Mouse (Mus musculus) T-helper 17 cell (primary cell): ENCODE data around the gene Eif2s2.
"Not testable (repeated sequence)": the region's sequence is repeated elsewhere in the genome, so short reads cannot be mapped to it uniquely, and the experiment has no call there.

Experiments used
- in situ Hi-C, 2 experiments: fragments of 300-600 bp; cut with MboI, MseI; formaldehyde crosslinking; loops; 1 replicate in 1 of 2; 2 replicates in 1 of 2; pipeline ENCODE4 v1.15.1; 2025; ENCODE audit warnings: high pct_unique_total_duplicates in 2 of 2

Gene Eif2s2

DNA sequence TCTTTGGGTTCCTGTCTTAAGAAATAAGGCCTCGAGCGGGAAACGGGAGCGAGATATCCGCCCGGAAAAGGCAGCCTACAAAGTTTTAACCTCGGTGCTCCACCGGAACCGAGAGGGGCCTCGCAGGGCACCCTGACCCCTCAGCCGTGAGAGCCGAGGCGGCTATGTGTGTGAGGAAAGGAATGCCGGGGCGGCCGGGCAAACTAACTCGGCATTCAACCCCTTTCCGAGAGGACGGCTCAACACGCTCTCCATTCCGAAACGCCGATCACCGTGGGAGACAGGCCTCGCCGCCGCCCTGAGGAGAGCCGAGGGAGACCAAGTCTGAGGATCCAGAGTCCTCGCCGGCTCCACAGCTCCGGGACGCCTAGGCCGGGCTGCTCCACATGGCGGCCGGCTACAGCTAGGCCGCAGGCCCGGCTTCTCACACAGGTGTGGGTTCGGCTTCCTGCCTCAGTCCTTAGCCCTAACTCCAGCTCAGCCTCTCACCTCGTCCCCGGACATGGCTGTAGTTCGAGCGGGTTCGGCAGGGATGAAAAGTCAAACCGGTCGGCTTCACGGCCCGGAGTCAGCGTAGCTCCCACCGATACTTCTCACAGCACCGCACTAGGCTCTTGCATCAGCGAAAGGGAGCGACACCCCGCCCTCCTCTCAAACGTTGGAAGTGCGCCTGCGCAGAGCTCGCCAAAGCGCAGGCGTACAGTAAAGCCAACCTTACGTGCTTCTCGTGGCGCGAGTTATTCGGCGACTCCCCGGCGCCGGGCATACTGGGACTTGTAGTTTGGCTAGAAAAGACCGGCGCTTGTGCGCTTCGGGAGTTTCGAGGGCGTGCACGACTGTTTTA lies at the start of gene Eif2s2:
Gene Eif2s2 (minus strand): TSS at position 735 of the 844 bp plus-strand sequence.
- in situ Hi-C loops = no loop called here

DNA sequence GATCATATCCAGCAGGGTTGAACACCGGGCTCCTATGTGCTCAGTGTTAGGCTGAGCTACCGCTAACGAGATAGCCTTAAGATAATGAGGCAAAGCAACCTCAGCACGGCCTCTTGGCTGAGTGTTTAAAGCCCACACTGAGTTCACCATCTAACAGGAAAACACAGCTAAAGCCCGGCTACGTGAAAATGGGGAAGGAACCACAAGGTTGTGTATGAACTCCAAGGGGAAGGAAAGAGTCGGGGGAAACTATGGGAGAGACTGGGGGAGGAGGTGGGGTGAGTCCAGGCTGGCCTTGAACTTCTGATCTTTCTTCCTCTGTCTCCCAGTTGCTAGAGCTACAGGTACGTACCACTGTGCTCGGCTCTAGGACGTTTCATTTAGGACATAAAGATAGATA lies 49.2 kb upstream of the Eif2s2 start:
- in situ Hi-C loops = no loop called here

DNA sequence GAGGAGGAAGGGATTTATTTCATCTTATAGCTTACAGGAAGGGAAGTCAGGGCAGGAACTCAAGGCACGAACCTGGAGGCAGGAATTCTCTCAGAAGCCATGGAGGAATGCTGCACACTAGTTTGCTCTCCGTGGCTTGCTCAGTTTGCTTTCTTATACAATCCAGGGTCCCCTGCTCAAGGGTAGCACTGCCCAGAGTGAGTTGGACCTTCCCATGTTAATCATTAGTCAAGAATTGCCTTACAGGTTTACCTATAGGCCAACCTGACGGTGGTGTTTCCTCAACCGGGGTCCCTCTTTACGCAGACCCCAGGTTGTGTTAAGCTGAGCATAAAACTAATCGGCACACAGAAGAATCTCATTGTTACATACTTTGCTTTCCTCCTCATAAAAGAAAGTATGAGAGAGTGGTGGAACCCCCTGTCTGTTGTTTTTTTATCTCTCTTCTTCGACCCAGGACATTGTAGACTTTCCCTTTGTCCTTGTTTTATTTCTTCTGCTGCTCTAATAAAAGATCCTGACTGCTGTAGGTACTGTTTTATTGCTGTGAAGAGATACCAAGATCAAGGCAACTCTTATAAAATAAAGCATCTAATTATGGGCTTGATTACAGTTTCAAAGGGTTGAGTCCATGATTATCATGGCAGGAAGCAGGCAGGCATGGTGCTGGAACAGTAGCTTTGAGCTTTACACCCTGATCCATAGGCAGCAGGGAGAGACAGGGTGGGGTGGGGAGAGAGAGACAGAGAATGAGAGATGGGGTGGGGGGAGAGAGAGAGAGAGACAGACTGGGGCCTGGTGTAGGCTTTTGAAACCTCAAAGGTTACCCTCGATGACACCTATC lies 45.0 kb upstream of the Eif2s2 start:
- in situ Hi-C loops = no loop called here

DNA sequence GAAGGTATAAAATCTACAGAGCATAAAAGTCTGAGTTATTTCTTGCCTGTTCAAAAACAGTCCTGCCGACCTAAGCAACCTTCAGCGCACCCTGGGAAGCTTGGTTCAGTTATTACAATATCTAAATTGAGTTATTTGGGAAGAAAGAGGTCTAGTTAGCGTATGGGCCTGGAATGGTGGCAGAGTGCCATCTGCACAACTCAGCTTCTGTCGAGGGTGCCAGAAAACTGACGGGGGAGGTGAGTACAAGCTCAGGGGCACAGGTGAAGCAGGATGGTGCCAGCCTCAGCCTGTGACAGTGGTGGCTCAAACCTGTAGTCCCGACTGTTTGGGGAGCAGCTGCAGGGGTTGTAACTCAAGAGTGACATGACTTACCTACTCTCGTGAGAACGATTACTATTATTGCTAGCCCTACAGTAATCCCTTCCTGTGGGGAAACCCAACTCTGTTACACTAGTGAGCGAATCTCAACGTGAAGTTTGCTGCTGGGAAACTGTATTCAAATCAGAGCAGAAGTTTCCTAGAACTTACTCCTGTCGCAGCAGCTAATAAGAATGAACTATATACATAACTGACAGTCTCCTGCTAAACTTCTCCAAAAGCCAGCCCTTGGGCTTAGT lies 43.9 kb upstream of the Eif2s2 start:
- in situ Hi-C loops = no loop called here

DNA sequence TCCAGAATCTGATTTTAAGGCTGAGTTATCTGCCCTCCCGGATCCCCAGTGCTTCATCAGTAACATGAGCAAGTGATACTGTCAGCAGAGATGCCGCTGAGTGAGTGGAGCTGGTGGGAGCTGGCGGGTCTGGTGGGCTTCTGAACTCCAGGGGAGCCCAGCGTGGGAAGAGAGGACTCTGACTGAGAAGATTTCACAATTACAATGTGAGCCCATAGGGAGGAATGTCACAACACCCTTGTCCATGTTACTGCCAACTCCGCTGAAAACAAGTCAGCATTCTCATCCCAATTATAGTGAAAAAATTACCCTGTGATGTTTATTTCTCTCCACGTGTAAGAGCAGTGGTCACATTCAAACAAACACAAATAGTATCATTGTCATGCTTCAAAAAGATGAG lies 43.4 kb upstream of the Eif2s2 start:
- in situ Hi-C loops = no loop called here

DNA sequence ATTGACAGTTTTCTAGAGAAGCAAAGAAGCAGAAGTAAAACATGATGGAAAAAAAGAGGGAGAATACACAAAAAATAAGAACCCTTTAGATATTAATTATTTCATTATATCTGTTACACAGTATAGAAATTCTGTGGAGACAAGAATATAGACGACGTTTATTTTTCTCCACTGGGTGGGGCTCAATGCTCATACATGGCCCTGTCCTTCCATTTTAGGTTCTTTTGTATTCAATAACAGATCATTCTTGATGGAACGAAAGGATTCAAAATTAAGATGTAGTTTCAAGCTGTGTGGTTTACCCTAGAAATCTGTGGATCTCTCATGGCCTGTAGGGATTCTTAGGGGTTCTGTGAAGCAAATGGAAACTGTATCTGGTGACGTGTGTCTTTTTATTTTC lies 41.1 kb upstream of the Eif2s2 start:
- in situ Hi-C loops = no loop called here

DNA sequence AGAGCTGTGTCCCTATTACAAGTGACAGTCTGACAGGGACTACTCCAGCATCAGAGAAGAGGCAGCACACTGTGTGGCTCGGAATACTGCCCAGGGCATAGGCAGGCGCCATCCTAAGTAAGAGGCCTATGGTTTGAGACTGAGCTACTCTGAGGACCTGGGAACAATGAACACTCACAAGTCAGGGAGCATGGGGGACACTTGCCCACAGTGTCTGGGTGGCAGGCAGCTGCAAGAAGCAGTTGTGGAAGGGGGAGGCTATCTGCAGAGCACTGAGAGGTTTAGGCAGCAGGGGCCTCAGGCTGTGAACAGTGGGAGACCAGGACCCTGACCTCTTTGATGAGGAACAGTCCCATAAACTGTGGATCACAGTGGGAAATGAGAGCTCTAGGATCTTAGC lies 35.6 kb upstream of the Eif2s2 start:
- in situ Hi-C loops = no loop called here

DNA sequence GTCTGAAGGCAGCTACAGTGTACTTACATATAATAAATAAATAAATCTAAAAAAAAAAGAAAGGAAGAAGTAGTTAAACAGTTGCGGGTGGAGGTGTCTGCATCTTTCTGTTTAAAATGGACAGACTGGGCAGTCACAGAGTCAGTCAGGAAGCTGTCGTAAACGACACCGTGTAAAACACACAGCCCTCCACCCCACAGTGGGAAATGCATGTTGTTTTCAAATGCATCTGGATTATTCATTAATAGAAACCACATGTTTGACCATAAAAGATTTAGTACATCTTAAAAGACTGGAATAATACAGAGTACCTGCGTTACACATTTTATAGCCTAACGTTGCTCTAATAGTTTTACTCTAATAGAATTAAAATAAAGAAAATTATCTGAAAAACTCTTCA lies 34.1 kb upstream of the Eif2s2 start:
- in situ Hi-C loops = no loop called here

DNA sequence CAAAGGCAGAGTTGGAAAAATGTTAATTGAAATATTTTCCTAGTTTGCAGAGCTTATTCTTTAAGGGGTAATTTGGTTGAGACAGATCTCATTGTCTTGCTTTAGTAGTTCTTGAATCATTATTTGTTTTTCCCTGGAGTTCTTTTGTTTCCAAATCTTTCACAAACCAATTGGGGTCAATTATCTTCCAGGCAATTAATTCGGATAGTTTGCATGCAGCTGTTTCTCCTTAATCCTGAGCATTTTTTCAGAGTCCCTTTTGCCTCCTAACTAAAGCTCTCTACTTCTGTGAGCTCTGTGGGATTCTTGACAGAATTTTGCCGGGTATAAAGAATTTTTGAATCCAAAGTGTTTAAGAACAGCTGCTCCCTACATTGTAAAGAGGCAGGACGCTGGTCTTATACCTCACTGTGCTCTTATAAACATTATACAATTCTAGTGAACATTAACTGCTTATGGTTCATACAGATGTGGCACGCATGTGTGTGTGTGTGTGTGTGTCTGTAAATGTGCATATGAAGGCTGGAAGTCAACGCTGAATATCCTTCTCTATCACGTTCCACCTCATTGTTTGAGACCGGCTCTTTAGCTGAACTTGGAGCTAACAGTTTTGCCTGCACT lies 32.8 kb upstream of the Eif2s2 start:
- in situ Hi-C loops = no loop called here

DNA sequence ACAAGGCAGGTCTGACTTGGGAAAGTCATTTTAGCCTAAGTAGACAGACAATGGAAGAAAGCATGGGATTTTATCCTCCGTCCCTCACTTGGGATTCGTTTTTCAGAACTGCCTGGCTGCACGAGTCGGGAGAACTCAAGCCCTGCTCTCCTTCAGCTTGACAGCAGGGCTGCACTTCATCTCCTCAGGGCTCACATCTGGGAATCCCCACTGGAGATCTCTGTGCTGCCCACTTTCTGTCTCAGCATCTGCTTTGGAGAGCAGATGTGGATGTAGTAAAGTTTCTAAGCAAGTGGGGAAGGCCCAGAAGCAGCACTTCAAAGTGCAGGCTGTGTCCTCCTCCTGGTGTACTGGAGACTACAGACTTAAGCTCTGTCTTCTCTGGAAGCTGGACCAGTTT lies 29.4 kb upstream of the Eif2s2 start:
- in situ Hi-C loops = loop anchor here in 1 of 2 experiments (5.0 kb wide), 1 partner anchor 45 kb away; no protein-coding TSS in a partner anchor

DNA sequence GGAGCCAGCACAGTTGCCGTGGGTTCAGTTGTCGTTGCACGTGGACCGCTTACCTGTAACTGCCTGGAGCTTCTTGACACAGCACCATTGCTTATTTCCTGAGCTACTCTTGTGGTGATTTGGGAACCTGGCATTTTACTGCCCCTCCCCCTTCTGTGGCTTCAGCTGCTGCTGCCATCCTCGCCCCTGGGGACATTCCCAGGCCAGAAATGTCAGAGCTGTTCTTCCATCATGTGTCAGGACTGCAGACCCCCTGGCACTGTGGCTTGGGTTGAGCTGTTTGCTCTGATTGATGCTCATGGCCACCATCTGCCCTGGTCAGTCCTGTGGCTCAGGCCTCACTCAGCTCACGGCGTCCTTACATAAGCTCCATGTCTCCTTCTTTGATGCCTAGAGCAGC lies 28.2 kb upstream of the Eif2s2 start:
- in situ Hi-C loops = loop anchor here in 1 of 2 experiments (5.0 kb wide), 1 partner anchor 46 kb away; no protein-coding TSS in a partner anchor

DNA sequence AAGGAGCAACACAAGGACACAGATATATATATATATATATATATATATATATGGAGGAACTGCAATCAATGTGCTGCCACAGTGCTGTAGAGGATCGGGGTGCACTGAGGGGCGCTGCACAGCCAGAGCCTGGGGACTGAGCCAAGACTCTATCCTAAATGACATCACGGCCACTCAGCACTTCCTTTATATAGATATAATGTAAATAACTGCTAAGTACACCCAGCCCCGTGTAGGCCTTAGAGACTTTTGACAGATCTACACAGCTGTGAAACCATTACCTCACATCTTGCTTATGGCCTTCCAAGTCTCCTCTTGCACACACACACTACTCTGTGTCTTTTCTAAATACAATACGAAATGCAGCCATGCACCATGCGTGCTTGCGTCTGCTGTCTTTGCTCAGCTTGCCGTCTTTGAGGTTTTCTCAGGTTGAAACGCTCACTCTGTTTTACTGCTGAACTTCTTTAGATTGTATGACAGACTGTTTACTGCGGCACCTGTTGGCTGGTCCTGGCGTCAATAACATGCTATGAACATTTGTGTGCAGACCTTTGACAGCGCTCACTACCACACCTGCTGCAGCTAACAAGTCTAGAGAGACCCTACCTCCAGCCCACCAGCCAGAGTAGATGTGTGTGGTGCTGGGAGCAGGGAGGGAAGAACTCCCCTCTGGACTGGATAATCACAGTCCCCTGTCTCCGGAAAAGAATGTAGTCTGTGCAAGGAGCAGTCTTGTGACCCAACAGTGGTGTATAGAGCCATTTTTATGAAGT lies 25.3 kb upstream of the Eif2s2 start:
- in situ Hi-C loops = no loop called here

DNA sequence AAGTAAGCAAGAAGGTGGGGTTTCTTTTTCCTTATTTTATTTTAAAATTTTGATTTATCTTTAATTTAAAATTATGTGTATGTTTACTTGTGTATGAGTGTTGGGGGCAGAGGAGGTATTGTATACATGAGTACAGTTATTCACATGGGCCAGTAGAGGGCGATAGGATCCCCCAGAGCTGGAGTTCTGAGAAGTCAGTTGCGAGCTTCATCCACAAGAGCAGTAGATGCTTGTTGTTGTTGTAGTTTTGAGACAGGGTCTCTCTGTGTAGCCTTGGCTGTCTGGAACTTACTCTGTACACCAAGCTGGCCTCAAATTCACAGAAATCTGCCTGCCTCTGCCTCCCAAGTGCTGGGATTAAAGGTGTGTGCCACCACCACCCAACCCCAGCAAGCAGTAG lies 23.8 kb upstream of the Eif2s2 start:
- in situ Hi-C loops = no loop called here

DNA sequence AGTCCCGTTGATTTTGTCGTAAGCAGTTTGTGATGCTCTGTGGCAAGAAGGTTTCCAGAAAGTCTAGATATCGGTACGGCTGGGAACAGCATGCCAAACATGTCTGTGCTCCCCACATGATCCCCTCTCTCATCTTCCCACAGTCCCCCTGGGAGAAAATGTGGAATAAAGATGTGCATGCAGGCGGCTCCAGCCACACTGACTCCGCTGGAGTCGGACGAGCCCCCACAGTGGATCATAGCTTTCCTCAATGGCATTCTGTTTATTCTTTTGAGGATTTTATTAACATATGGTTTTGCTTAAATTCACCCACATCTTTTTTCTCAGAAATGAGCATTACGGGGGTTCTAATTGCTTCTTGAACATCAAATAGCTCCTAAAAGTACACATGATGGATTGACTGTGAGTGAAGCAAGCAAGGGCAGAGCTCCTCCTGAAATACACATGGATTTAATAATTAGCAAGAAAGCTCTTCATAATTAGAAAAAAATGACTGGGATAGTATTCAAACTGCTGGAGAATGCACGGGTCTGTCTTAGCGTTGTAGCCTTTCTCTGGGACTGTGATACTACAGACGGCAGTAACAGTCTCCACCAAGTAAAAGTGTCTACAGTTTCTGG lies 23.3 kb upstream of the Eif2s2 start:
- in situ Hi-C loops = no loop called here

DNA sequence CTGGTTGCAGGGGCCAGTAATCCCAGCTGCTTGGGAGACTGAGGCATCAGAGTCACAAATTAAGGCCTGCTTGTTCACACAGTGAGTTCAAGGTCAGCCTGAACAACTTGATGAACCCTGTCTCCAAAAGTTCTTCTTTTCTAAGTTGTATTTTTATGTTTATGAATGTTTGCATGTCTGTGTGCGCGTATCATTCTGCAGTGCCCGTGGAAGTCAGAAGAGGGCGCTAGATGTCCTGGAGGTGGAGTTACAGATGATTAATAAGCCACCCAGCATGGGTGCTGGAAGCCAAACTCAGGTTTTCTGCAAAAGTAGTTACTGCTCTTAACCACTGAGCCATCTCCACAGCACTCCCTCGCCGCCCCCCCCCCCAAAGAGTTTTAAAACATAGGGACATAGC lies 17.1 kb upstream of the Eif2s2 start:
- in situ Hi-C loops = no loop called here

DNA sequence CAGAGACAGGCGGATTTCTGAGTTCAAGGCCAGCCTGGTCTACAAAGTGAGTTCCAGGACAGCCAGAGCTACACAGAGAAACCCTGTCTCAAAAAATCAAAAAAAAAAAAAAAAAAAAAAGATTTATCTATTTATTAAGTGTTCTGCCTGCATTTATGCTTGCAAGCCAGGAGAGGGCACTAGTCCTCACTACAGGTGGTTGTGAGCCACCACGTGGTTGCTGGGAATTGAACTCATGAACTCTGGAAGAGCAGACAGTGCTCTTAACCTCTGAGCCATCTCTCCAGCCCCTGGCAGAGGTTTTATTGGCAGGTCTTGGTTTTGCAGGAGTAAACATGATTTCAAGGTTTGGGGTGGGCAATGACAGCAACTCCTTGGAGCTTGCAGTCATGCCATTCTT lies 15.5 kb upstream of the Eif2s2 start:
- in situ Hi-C loops = not testable (repeated sequence)

DNA sequence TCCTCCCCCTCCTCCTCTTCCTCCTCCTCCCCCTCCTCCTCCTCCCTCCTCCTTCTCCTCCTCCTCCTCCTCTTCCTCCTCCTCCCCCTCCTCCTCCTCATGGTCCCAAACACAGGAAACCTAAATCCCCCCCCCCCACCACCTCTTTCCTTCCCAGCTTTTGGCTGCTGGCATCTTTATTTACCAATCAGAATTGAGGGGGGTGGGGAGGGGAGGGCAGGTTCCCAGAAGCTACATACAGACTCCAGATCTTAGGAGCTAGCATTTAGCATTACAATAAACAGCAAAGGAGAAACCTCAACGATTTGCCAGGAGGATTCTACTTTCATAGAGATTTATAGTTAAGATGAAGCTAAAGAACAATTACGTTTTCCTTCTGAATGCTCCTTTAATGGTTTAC lies 13.1 kb upstream of the Eif2s2 start:
- in situ Hi-C loops = no loop called here

DNA sequence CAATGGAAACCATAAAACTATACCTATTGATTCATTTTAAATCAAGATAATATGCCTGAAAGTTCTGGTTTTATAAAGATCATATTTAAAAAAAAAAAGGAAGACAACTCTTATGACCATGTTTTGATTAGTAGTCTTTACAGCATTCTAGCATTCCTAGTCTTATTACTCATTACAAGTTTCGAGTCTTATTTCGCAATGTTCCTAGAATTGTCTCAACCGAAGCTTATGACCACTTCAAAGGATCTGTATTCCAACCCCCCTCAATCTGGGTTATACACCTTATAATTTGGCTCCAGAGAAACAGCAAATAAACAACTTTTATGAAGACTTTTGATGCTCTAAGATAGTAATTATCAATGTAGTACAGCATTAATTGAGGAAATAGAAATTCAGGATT lies 9.4 kb upstream of the Eif2s2 start:
- in situ Hi-C loops = no loop called here

DNA sequence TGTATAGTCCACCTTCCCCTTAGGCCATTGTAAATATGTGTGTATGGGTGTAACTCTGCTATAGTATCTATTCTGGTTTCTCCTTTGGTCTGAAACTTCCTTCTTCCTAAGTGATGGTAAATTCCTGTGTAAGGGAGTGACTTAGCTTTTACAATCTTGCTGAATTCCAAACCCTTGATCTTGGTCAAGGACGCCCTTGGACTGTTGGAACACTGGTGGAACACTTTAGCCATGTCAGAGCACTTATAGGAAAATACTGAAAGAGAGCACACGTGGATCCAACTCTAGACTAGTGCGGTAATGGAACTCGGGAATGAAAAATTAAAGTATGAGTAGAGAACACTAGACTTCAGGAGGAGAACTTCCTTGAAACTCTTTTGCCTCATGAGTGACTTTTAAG lies 6.7 kb upstream of the Eif2s2 start:
- in situ Hi-C loops = not testable (repeated sequence)

DNA sequence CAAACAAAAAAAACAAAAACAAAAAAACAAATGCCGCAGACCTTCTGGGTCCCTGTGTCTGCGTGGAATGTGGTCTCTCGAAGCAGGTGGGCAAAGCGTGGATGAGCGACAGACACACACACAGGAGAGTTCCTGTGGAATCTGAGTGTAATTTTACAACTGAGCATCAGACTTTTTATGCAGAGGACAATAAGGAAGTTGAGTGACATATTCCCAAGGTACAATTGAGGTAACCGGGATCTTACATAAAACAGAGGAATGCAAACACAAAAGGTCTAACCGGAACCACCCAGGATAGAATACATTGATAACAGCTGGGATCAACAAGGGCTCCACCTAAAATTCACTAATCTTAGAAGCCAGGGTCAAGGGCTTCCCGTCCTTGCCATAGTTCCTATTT lies 6.3 kb upstream of the Eif2s2 start:
- in situ Hi-C loops = not testable (repeated sequence)

DNA sequence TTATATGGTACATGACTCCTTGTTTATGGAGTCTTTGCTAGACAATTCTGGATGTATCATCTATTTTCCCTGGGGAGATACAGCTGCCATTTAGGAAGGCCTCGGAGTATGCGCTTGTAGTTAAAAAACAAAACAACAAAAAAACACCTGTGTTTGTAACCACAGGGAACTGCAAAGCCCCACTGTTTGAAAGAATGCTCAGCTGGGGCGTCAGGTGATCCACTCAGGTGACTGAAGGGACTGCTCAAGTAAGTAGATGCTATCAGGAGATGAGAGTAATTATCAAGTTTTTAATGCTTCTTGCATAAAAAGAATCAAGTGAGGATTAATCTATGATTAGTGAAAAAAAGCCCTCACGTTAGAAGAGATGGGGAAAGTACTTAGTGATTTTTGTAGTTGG lies 813 bp upstream of the Eif2s2 start:
- in situ Hi-C loops = no loop called here
